Mouse (Mus musculus) erythroblast, embryonic 14.5 days (primary cell): Measurements from ENCODE around the gene Bcl6b.

Source experiments
- GATA1 ChIP-seq: IDR thresholded peaks from 2 replicates; pipeline ENCODE4 v1.6.1; 2012; ENCODE audit warnings: low read length, inconsistent platforms, mixed read lengths
- TAL1 ChIP-seq: IDR thresholded peaks from 3 replicates; pipeline ENCODE4 v1.6.1; 2012; ENCODE audit warnings: low read length, inconsistent platforms, mixed read lengths

DNA sequence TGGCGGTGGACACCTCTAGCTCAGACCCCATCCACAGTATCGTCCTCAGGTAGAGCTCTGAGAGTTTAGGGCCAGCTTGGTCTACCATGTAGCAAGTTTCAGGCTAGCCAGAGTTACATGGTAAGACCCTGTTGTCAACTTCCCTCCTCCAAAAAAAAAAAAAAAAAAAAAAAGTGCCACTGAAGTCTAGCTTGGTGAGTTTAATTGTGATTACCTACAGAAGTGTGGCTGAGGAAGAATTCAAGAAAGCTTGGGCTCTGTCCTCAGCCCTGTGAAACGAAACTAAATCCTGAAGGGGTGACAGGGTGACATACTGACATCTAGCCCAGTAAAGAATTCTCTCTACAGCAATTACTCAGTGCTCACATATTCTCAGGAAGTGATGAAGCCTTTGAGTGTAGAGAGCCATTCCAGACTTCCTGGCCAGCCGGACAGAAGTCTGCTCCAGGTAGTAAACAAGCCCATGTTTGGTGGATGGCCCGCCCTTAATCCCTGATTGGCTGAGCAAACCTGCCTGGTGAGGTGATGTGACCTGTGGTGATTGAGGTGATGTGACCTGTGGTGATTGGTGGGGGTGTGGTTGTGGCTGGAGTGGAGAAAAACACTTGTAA is 20.7 kb downstream of the Bcl6b start:
- TF ChIP-seq TAL1, result no peak
- no peak for TF ChIP-seq GATA1
